Mouse (Mus musculus) megakaryocyte progenitor cell, adult 5-6 weeks (primary cell): Measurements from ENCODE around the gene Itgae. TPM values are rescaled to one million over a fixed set of nuclear protein-coding genes. Genes with fewer than 3 reads are reported as not detected.
A peak's percentile ranks its signal among the peaks of the same experiment; 100 is the strongest.

ENCODE experiments used
- ATAC-seq: replicated peaks from 2 replicates; pipeline ENCODE4 v1.8.0; 2016; ENCODE audit warnings: mild to moderate bottlenecking, moderate TSS enrichment, inconsistent platforms; ENCODE audit not compliant: poor library complexity
- total RNA-seq, 2 experiments: library from RNA; stranded (forward) in 1 of 2; stranded (reverse) in 1 of 2; fragments of 157-497, 149-512 nt in 1 of 2; fragments of 200-1000 nt in 1 of 2; gene quantifications; 2 replicates each; pipeline versions ENCODE4 v1.2.3 to v1.2.4; 2015 to 2017

The Itgae gene
- total RNA-seq (2015) (0.07 TPM in 1 of 2 replicates, not detected in the other), total RNA-seq (2017) (0.20 TPM in 1 of 2 replicates, not detected in the other)

DNA sequence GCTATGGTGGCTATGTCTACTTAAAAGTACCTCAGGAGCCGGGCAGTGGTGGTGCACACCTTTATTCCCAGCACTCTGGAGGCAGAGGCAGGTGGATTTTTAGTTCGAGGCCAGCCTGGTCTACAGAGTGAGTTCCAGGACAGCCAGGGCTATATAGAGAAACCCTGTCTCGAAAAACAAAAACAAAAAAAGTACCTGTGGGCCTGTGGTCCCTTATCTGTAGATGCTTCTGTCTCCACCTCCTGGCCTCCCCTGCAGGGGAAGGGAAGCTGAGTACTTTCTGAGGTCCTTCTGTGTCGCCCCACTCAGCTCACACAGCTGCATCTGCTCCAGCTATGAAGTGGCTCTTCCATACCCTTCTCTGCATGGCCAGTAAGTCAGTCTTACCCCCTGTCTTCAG, at the start of gene Itgae:
Gene Itgae, plus strand, starts transcription at position 301 of the 400 bp plus-strand sequence.
- ATAC-seq: no peak

DNA sequence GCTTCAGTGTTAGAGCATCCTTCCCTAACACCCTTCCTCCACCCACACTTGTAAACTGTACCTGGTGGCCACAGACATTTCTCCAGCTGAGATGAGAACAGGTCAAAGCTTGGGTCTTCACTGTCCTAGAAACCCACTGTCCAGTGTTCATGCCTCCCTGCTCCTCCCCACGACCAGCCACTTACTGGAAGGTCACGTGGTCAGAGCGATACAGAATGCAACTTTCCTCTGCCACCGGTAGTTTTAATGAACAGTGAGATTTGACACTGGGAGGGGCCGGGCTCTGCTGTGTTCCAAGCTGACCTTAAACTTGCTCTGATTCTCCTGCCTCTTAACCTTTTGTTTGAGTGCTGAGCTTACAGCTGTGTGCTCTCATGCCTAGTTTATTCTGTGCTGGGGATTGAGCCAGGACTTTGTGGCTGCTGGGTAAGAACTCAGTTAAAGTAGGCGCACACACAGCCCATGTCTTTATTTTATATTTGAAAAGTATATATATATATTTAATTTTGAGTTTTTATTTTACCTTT, 46.1 kb upstream of the Itgae start:
- no peak for ATAC-seq

DNA sequence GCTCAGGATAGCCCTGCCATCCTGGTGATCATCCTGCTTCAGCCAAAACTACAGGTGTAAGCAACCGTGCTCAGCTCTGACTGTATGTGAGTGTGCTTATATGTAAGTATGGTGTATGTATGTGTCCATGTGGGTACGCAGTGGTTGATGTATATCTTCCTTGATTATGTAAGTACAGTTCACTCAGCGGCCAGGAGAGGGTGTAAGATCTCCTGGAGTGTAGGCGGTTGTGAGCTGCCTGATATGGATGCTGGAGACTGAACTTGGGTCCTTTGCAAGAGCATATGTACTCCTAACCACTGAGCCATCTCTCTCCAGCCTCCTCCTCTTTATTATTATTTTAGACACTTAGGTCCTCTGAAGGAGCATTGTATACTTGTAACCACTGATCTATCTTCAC, 45.6 kb upstream of the Itgae start:
- peak; percentile 45 for ATAC-seq

DNA sequence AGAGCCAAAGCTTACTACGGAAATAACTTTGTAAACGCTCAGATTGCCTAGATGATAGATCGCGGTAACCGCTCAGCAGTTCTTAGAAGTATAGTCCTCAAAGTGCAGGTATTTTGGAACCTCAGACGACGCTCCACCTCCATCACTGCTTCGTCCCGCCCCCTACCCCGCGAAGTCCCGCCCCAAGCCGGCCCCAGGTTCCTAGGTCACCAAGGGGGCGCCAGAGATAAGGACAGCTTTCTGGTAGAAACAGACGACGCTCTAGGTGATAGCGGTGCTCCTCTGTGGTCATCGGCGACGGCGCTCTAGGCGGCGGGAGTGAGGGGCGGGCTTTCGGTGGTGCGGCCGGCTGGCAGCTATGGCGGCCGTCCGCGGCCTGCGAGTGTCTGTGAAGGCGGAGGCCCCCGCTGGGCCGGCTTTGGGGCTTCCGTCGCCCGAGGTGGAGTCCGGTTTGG, 42.8 kb upstream of the Itgae start, which contains the start of gene Ncbp3:
Gene Ncbp3, plus strand, starts transcription at position 242 of the 455 bp plus-strand sequence.
- peak; percentile 93 for ATAC-seq

DNA sequence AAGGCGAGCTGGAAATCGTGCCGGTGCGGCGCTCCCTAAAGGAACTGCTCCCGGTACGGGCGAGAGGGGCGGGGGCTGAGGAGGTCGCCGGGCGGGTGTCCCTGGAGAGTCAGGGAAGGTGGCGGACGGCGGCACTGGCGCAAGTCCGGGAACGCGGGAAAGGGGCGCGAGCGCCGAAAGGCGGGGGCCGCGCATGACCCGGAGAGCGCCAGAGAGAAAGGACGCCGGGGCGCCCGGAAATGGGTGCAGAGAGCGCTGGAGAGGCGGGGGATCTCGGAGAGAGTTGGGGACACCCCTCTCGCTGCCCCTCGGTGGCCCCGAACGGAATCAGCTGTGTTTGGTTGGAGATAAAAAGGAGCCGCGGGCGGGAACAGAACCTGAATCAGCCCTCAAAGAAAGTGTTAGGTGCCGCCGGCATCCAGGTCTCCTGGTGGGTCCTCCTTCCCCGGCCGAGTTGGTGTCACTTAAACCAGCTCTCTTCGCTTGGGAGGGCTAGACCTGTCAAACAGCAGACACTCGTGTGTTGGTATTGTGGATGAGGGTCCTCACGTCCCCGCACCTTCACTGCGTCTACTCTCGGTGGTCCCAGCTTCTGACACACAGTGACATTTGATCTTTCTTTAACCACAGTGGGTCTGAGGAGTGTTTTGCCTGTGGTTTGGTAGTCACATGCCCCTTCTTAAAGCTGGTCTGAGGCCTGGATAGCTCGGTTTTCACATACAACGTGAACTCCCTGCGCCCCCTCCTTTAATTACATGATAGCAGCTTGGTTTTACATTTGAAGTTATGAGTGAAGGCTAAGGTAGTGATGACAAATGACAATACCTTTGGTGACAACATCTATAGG, 42.1 kb upstream of the Itgae start:
- peak; percentile 33 for ATAC-seq

DNA sequence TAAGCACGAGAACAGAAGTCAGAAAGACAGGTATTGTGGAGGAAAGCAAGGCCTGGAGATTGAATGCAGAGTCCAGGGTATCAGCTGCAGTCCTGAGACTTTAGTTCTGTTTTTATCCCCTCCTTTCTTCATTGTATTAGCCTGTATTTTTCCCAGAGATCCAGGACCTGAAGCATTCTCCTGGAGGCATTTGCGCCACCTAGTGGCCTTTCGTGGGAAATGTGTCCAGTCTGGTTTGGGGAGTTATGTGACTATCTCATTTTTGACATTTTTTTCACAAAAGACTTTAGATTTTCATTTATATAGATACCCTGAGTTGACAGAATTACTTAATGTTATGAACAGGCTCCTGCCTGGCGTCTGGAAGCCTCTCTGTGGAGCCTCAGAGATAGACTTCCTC, 41.0 kb upstream of the Itgae start:
- ATAC-seq: peak; percentile 40

DNA sequence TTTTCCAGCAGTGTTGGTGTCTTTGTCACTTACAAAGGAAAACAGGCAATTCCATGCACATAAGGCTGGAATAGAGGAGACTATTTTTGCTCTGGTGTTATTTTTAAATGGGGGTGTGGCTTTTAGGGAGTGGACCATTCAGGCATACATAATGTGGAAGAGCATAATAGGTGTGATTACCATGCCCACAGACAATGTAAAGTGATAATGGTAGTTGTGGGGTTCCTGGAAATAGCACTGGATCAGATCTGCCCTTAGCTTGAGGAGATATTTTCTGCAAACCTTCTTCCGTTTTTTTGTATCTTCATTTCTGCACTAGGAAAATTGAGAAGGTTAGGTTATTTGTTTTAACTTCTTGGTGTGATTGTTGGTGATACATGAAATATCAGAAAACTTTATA, 37.6 kb upstream of the Itgae start:
- ATAC-seq: no peak

DNA sequence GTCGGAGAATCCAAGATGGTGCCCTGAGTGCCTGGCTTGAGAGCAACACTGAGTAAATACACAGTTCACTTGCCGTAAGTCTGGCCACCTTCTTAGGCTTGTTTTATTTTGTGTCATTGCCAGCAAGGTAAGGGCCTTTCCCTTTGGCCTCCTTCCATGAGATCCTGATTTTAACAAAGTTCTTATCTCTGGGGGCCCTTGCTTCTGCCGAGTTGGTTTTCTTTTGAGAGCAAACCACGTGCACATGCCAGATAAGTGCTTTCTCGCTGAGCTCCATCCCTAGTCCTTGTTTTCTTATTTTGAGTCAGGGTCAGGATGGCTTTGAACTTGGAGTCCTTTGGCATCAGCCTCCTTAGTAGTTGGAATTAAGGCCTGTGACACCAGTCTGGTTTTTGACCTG, 32.7 kb upstream of the Itgae start:
- ATAC-seq: no peak

DNA sequence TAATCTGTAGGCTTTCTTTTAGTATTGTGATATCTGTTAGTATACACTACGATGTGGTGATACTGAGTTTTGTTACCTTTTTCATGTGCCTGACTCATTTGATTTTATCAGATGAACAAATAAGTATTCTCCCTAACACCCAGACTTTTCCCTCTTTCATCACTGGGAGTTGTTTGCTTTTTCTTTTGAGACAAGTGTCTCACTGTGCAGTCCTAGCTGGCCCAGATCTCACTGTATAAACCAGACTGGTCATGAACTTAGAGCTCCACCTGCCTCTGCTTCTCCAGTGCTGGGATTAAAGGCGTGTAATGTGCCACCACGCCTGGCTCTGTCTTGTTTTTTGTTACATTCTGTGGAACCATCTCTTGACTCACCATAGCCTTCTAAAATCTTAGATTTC, 30.8 kb upstream of the Itgae start:
- ATAC-seq: no peak

DNA sequence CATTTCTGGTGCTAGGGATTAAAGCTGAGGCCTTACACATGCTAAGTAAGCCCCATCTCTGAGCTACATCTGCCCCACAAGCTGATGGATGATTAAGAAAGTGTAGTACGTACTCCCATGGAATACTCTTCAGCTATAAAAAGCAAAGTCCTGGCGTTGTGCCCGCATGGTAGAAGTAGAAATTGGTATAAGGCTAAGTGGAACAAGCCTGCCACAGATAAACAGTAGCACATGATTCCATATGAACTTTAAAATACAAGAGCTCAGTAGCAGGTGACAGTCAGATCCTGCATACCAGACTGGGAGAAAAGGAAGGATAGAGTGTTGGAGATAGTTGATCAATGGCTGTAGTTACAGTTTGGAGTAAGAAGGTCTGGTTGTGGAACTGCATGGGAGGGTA, 29.0 kb upstream of the Itgae start:
- no peak for ATAC-seq

DNA sequence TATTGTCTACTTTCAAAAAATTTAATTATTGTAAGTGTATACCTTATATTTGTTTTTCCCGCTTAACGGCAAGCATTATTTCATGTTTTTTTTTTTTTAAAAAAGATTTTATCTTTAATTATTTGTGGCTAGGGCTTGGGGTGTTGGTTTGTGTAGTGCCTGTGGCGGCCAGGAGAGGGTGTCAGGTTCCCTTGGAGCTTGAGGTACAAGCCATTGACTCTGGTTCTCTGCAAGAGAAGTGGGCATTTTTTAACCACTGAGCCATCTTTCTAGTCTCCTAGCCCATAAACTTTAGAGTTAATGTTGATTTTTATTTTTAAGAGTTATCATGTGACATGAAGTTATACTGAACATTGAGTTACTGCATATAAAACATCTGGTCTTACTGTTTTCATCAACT, 18.5 kb upstream of the Itgae start:
- ATAC-seq: peak; percentile 95

DNA sequence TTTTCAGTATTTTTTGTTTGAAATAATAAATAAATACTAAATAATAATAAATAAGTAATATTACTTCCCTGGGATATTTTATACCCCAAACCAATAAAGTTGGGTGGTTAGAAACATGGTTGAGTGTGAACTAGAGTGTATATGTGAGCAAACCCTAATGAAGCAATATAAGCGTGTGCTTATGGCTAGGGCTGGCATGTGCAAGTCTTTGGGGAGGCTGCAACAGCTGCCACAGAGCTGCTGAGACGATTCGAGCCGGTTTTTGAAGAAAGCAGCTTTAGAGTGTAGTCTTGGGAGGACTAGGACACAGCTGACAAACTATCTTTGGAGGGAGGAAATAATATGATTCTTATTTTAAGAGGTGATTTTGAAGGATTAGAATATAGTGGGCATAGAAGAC, 14.1 kb upstream of the Itgae start:
- no peak for ATAC-seq

DNA sequence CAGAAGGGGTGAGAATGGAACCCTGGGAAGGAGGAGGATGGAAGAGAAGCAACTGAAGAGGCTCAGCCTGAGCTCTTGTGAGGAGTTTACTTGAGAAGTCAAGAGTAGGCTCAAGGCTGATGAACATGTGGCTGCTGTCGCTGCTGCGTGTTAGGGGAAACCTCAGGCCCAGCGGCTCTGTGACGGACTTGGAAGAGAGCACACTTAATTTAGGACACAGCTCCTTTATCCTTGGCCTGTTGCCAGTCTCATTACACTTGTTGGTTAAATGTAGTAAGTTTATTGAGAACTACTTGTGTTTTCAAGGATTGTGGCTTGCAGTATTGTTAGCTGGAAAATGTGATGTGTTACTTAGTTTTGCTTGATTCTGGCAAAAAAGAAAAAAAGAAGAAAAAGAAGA, 13.7 kb upstream of the Itgae start:
- ATAC-seq: no peak

DNA sequence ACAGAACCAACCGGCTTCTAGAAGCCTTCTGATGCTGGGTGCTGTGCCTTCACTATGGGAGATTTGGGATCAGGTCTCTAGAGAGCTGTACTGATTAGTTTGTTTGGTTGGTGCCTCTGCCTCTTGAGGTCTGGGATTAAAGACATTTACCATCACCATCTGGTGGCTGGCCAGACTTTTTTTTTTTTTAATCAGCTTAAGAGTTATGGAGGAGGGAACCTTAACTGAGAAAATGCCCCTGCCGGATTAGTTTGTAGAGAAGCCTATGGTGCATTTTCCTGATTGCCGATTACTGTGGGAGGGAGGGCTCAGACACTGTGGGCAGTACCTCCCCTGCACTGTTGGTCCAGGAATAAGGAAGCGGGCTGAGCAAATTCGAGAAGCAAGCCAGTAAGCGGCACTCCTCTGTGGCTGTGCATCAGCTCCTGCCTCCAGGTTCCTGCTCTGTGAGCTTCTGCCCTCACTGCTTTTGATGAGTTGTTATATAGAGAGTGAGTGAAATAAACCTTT, 13.1 kb upstream of the Itgae start:
- no peak for ATAC-seq

DNA sequence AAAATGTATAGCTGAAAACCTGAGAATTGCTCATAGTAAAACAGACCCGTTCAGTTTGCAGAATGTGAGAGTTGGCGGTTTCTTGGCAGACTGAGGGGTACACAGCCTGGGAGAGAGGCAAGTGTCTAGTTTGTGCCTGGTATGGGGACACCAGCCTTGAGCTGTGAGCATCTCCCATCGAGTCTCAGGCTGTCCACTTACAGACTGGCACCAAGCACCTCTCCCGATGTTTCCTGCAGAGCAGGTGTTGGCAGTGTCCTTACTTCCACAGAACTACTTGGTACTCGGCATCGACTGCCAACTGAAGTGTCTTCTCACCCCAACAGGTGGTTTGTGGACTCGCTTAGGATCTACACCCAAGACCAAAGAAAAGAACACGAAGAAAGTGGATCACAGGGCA, 11.8 kb upstream of the Itgae start:
- ATAC-seq: no peak

DNA sequence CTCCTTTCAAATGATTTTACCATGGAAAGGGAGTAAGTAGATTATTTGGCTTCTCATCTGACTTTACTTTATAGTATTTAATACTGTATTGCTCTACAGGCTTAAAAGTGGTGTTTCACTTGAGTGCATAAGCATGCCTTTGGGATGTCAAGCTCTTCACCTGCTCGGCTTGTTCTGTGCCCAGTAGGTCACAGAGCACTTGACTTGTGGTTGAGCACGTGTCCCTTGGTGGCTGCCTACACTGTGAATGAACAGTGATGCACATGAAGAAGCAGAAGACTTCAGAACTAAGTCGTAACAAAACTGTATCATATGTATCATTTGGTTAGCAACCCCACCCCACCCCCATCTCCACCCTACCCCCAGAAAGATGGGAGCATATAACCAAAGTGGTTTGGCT, 10.1 kb upstream of the Itgae start:
- no peak for ATAC-seq

DNA sequence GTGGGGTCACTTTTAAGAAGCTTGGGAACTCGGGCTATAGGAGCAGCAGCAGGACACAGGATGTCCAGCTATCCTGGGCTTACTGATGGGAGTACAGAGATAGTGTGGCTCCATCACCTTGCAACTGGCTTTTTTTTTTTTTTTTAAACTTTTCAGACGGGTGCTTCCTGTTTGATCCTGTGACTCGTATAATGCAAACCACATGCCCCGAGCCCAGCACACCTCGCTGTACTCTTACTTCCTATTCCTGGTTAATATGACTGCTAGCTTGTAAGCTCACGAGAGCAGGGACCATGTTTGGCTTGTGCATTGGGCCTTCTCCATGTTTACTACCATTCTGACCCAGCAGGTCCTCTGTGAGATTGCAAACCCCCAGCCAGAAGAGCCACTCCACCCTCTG, 6.1 kb upstream of the Itgae start:
- peak; percentile 84 for ATAC-seq

DNA sequence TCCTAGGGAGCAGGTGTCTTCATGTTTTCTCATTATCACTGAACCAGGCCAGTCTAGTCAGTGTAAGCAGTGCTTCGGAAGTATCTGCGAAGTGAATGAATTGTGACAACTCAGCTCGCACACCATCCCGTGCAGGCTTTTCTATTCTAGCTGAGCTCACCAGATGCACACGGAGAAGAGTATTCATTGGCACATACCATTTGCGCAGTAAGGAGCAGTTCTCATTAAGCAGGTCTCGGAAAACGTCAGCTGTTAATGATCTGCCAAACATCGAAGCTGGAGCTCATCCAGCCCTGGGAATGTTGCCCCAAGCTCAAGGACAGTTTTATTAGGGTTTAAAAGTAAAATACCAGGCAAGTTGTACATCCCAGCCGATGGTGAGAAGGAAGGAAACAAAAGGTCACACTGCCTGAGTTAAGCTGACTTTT, 5.6 kb upstream of the Itgae start:
- no peak for ATAC-seq

DNA sequence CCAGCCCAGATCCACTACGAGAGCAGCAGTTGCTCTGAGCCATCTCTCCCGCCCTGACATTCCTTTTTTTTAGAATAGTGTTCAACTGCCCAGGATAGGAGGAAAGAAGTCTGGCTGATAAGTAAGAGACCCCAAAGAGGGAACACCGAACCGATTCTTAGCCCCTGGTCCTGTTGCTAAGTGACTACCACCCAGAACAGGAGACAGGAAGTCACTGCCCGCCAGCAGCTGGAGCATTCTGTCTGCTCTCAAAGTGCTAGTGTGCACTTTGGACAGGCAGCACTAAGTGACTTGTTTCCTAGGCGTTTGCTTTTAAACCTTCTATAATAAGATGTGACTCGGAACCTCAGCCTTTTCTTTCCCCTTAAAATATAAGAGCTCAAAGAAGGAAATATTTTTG, 5.0 kb upstream of the Itgae start:
- no peak for ATAC-seq

DNA sequence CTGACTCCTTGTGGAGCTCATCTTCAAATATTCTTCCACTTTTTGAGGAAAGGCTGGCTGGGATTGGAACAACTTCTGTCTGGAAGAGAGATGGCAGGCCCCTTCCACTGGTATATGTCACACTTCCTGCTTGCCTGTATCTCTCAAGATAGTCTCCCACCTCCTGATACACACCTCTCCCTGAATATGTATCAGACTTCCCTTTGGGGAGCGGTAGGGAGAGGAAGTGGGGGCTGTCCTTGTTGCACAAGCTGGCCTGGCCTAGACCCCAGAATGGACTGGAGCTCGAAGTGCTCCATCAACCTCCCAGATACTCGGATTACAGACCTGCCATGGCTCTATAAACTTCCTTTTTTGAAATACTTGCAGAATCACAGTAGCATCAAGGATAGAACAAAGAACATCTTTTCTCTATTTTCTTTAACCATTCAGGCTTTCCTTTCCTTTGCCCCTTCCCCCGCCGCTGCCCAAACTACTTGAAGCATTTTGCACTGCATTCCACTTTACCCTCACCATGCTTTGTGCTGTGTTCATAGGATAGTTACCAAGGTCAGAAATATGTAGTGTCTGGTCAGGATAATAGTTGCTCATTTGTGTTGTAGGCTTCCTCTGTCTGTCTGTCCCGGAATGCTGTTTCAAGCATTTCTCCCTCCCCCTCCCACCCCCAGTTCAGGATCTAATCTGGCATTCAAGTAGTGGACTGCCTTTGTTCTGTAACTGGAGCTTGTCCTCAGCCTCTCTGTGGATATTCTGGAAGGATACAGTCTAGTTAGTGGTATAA, 2.5 kb upstream of the Itgae start:
- peak; percentile 53; the same call in 1 of the 2 replicates for ATAC-seq

DNA sequence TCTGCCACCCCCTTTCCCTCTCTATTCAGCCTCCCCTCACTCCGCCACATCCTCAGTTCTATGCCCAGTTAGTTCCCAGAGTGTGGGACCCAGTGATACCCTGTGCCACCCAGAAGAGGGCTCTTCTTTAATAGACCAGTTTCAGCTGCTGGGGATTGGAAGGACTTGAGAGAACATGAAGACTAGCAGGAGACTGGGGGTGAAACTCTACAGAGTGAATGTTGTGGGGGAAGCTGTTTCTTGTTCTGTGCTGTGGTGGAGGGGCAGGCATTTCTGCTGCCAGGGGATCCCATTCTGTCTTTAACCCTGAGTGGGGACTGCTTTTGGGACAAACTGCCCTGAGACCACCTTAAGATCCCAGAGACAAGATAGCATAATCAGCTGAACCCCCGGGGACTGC, 443 bp downstream of the Itgae start:
- ATAC-seq: no peak
